In genomic region chr5:102261621-102262020, GRCm38 (mm10) we compare ENCODE assay signal across 10 mouse cellular contexts.
"Had no signal": no experiment of that assay in that cellular context is flagged by ENCODE, and none has a peak within 500 bp of the region (broad histone marks: within the 10 kb centered on the region; RNA-seq: fewer than 3 reads in every experiment).

No protein-coding gene starts in this region.

- H3K4me1 ChIP-seq: midbrain, embryonic 13.5 days had no signal

- H3K36me3 ChIP-seq: limb, embryonic 12.5 days; midbrain, embryonic 13.5 days had no signal

- DNase-seq: kidney, adult 2 months; kidney, postnatal 25 days; liver; lung, adult 18-20 months; lung, postnatal 36 days; right cerebral cortex, postnatal 4 days; spleen, adult 18-20 months had no signal

- H3K9ac ChIP-seq: limb, embryonic 12.5 days; liver, embryonic 14.5 days; midbrain, embryonic 13.5 days had no signal

- ATAC-seq: midbrain, embryonic 13.5 days had no signal

- H3K4me3 ChIP-seq: limb, embryonic 12.5 days; midbrain, embryonic 13.5 days had no signal

- H3K27me3 ChIP-seq: limb, embryonic 12.5 days; midbrain, embryonic 13.5 days had no signal

- H3K27ac ChIP-seq: limb, embryonic 12.5 days; liver, embryonic 14.5 days; midbrain, embryonic 13.5 days had no signal

- H3K9me3 ChIP-seq: limb, embryonic 12.5 days; midbrain, embryonic 13.5 days had no signal

- H3K4me2 ChIP-seq: limb, embryonic 12.5 days; midbrain, embryonic 13.5 days had no signal
